In genomic region chr8:20652976-20653375, GRCm38 (mm10) we compare ENCODE assay signal across 8 mouse cellular contexts. TPM values are rescaled to one million over a fixed set of nuclear protein-coding genes. Genes with fewer than 3 reads are reported as not detected.
DNase-seq lines count a peak whose midpoint lies in the region.
"Not testable (repeated sequence)": the region's sequence is repeated elsewhere in the genome, so short reads cannot be mapped to it uniquely, and the experiment has no call there.

No protein-coding gene starts in this region.

- peak; percentile 3 to 4 for DNase-seq in B cell, adult 2 months
- peak; percentile 26 for DNase-seq in cerebellum, adult 11-12 months
- peak; percentile 17 for DNase-seq in gastrocnemius, postnatal 10 days
- DNase-seq in heart, postnatal 25 days (ENCODE audit: low spot score) = peak; percentile 16
- peak; percentile 3 to 11 for DNase-seq in layer of hippocampus, postnatal 10 days (ENCODE audit: low spot score in 2 of 2)
- peak; percentile 18 to 45 for DNase-seq in lung, postnatal 4 days
- peak; percentile 11 to 18 for DNase-seq in spleen, postnatal 10 days (ENCODE audit: low spot score in 2 of 2)
- DNase-seq in thymus, postnatal 25 days = peak; percentile 3

- intact Hi-C loops in heart, postnatal 25 days (cut with DNase I) = not testable (repeated sequence)

RNA-seq across cellular contexts. Expression of gene Gm21119, which starts 38.3 kb away (rescaled TPM):
- total RNA-seq in gastrocnemius, postnatal 10 days (2021) = under 1 TPM; 0.34 to 0.49 TPM
- under 1 TPM; 0.17 to 0.44 TPM for total RNA-seq in heart, postnatal 25 days (2021)
- 1 to 10 TPM in 1 of 2 experiments, under 1 TPM in 1; 0.71 to 1.3 TPM for total RNA-seq in layer of hippocampus, postnatal 10 days (2021)

Comparison
In these comparisons a context has a peak if more than half of its experiments do, and no peak if none do; other contexts are left out.
1. Peak in every context shown above with its lines: DNase-seq.